Mouse (Mus musculus): Measurements from ENCODE around the gene Rps10. TPM values are rescaled to one million over a fixed set of nuclear protein-coding genes. Genes with fewer than 3 reads are reported as not detected.

The Rps10 gene
- total RNA-seq, 2 experiments from 2014 or later: 527 to 608 TPM

DNA sequence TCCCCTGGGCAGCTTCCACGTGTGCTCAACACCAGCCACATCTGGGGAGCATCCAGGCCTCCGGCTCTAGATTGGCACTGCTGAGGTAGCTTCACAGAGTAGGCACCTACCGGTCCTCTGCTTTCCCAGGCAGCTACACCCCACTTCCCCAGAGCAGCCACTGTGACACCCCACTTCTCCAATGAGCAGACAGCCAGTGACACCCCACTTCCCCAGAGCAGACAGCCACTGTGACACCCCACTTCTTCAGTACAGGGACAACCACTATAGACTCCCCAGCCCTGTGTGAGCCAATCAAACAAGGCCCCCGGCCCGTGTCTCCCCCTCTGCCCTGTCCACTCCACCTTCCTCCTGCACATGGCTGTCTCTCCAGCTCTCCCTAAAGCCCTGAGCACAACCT is 24.5 kb downstream of the Rps10 start:
- no peak for DNase-seq

- DNase-seq: no peak
These were observed 25.0 kb downstream of the Rps10 start for GRCm38 (mm10) chr17:27611519-27611884.

DNA sequence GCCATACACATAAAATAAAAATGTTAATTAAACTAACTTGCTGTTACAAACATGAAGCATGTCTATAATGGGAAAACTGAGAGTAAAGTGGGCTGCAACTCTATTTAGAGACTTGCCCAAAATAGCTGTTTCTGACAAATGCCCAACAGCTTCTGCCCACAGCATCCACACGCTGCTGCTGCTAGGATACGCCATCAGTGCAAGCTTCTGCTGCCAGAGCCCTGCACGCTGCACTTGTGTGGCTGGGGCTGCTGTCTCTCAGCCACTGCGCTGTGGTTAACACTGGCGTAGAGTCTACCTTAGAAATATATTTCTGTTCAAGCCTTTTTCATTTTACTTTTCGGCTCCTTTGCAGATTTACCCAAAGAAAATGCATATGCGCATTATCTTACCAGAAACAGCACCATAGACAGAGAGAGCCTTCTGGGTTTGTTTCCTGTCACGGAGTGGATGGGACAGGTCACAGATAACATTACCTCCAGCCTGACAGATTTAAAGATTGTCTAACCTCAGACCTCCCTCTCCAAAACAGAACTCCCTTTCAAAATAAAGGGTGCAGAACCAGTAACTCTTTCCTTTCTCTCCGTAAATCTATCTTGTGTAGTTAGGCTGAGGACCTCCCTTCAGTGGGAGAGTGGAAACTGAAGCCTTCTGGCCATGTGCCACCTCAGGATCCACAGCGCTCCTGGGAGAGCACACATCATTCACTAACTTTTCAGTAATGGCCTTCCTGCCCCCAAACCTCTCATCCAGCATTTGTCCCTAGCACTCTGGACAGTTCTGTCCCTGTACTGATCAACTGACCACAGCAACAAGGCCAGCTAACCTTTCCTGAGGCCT is 25.6 kb downstream of the Rps10 start:
- DNase-seq: no peak

GRCm38 (mm10) chr17:27609576-27609975 is 26.9 kb downstream of the Rps10 start:
- no peak for DNase-seq

DNA sequence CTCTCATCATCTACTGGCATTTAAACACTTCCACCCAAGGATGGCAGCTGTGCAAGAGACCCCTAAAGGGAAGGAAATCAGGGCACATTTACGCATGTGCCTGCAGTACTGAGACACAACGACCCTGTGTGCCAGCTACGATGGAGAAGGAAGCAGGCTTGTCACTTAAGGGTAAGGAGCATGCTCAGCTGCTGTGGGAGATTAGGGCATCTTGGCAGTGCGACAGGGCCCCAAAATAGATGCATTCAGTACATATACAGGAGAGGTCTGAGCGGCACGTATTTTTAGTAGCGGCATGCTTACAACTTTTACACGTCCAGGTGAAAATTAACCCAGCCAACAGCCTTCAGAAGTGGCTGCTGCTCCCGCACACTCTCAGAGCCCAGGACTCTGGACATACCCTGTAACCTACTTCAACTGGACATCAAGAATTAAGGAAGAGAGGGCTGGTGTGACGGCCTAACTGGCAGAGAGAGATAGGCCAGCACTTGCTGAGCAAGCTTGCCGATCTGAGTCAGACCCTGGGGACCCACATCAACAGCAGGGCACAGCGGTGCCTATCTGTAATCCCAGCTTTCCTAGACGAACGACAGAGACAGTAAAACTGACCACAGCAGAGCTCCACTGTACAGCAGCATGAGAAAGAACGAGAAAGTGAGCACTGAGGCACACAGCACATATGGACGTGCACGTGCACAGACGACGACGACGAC is 32.8 kb downstream of the Rps10 start:
- peak; percentile 76 to 84 for DNase-seq

- no peak for DNase-seq
These were observed 33.4 kb downstream of the Rps10 start for GRCm38 (mm10) chr17:27603036-27603435.

DNA sequence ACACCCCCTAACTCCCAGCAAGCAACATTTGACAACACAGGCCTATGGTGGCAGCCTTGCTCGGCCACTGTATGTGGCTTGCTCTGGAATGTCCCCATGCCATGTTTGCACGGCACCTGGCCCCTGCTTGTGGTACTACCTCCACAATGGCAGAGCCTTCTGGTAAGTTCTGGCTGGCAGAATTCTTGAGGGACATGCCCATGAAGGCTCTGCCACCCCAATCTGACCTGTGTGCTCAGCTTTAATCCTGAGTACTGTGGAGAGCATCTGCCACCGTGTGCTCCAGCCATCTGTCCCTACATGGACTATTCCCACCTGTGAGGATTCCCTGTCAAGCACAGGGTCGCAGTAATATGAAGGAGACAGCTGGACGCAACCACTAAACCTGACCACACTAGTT is 35.6 kb downstream of the Rps10 start:
- no peak for DNase-seq

GRCm38 (mm10) chr17:27600286-27600685 is 36.2 kb downstream of the Rps10 start:
- no peak for DNase-seq

GRCm38 (mm10) chr17:27596376-27597190 is 39.9 kb downstream of the Rps10 start:
- peak; percentile 59 to 67 for DNase-seq

GRCm38 (mm10) chr17:27595659-27596375 is 40.7 kb downstream of the Rps10 start:
- no peak for DNase-seq

DNA sequence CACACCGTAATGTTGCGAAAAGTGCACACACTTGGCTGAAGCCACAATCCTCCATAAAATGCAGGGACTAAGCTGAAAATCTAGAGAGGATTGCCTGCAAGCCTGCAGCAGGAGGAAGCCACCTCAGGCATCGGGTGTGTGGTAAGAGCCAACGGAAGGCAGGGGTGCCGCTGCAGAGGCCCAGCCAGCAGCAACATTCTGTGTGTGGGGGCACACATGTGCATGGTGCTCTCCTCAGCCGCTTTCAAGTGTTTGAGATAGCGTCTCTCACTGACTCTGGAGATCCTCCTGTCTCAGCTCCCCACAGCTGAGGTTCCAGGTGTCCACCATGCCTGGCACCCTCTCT is 43.9 kb downstream of the Rps10 start:
- no peak for DNase-seq

GRCm38 (mm10) chr17:27591826-27592564 is 44.5 kb downstream of the Rps10 start:
- DNase-seq: no peak

DNA sequence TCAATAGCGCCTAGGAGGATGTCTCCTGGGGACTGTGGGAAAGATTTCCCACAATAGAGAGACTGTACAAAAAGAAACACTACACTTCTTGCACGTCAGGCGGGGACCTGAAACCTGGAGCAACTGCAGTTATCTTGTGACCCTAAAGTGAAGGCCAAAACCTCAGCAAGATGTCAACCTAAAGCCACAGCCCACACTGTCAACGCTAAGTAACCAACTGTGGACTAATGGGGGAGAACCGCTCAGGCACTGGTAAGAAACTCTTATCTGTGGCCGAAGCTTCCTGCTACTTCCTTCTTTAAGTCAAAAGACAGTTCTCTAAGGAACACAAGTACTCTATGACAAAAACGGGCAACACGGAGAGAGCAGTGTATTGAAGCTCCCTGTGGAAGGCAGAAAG is 48.2 kb downstream of the Rps10 start:
- no peak for DNase-seq

GRCm38 (mm10) chr17:27587252-27587651 is 49.2 kb downstream of the Rps10 start:
- peak; percentile 76 to 78 for DNase-seq

GRCm38 (mm10) chr17:27586661-27587060 is 49.8 kb downstream of the Rps10 start:
- peak; percentile 65 to 72 for DNase-seq

DNA sequence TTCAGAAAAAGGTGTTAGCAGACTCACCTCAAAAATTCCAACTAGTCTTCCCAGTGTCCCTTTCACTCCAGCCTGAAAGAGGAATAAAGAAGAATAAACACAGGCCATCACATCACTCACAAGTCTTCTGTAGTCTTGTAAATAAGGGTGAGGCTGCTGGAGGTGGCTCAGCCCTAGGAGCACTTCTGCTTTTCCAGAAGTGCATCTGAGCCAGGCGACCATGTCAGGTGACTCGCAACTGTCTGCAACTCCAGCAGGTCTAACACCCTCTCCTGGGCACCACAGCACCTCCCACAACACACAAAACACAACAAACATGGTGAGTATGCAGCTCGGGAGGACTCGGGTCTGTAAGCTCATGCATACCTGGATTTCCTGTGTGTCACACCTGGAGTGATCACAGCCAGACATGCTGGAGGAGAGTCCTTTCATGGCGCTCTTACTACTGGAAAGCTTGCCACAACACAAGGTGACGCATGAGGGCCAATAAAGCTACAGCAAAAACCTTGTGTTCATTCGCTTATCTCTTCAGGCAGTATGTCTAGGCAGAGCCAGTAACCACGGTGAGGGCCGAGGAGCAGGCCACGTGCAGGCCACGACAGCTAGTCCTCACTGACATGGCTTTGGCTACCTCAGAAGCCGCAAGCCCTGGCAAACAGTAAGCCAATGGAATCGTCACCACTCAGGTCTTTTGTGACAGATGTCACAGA is 53.1 kb downstream of the Rps10 start:
- no peak for DNase-seq
